Mouse (Mus musculus): ENCODE data around the gene Bcl6b. TPM values are rescaled to one million over a fixed set of nuclear protein-coding genes. Genes with fewer than 3 reads are reported as not detected.

Gene Bcl6b
- polyA plus RNA-seq, 1 experiment from 2014 or later, result 5.4 TPM

GRCm38 (mm10) chr11:70228828-70229227 is 770 bp downstream of the Bcl6b start:
- under 1% methylated on average over 19 of the region's 19 CpGs for WGBS
- peak; percentile 61; the same call in 1 of the 2 replicates for ATAC-seq (ENCODE audit: low FRiP score, low read depth)
- peaks cover 77% of the 10 kb centered on the region for H3K27me3 ChIP-seq
- no peaks in the 10 kb centered on the region for H3K9me3 ChIP-seq
- peak overlapping the region; percentile 44 for H3K4me2 ChIP-seq (replicated peaks)
- peak overlapping the region; percentile 25 for H3K4me3 ChIP-seq
- no peaks in the 10 kb centered on the region for H3K36me3 ChIP-seq
- H3K27ac ChIP-seq (replicated peaks), result no peak overlapping the region
- no peak overlapping the region; the same call in 1 of the 2 replicates for H3K9ac ChIP-seq (replicated peaks)
- H3K4me1 ChIP-seq, result peaks cover 38% of the 10 kb centered on the region

GRCm38 (mm10) chr11:70227661-70228245 is 1.8 kb downstream of the Bcl6b start:
- Histone ChIP-seq H3K36me3 (no peaks in the 10 kb centered on the region), H3K4me1 (peaks cover 33% of the 10 kb centered on the region), H3K4me2 (replicated peaks) (peak overlapping the region; percentile 44; the same call in 1 of the 2 replicates), H3K4me3 (no peak overlapping the region), H3K27ac (replicated peaks) (no peak overlapping the region), H3K9ac (replicated peaks) (no peak overlapping the region; the same call in 1 of the 2 replicates), H3K9me3 (no peaks in the 10 kb centered on the region), H3K27me3 (peaks cover 82% of the 10 kb centered on the region)
- 91% methylated on average over 4 of the region's 4 CpGs for WGBS
- ATAC-seq (ENCODE audit: low FRiP score, low read depth), result no peak

GRCm38 (mm10) chr11:70227126-70227525 is 2.5 kb downstream of the Bcl6b start:
- no peaks in the 10 kb centered on the region for H3K36me3 ChIP-seq
- no peak overlapping the region for H3K27ac ChIP-seq (replicated peaks)
- H3K27me3 ChIP-seq, result peaks cover 82% of the 10 kb centered on the region
- H3K4me3 ChIP-seq, result 0 out of 2 replicates have a peak overlapping the region, but pooled peaks have one; percentile 14
- peaks cover 32% of the 10 kb centered on the region for H3K4me1 ChIP-seq
- H3K9ac ChIP-seq (replicated peaks), result no peak overlapping the region
- H3K9me3 ChIP-seq, result no peaks in the 10 kb centered on the region
- no peak for ATAC-seq (ENCODE audit: low FRiP score, low read depth)
- H3K4me2 ChIP-seq (replicated peaks), result peak overlapping the region; percentile 37; the same call in 1 of the 2 replicates
- WGBS, result 39% methylated on average over 5 of the region's 5 CpGs

- ATAC-seq (ENCODE audit: low FRiP score, low read depth), result no peak
- 6% methylated on average over 18 of the region's 18 CpGs for WGBS
- H3K4me1 ChIP-seq, result peaks cover 38% of the 10 kb centered on the region
- H3K4me3 ChIP-seq, result peak overlapping the region; percentile 14; the same call in 1 of the 2 replicates
- H3K27ac ChIP-seq (replicated peaks), result no peak overlapping the region
- 0 out of 2 replicates have a peak overlapping the region, but pooled peaks have one; percentile 4 for H3K9ac ChIP-seq (replicated peaks)
- H3K4me2 ChIP-seq (replicated peaks), result peak overlapping the region; percentile 37
- peaks cover 81% of the 10 kb centered on the region for H3K27me3 ChIP-seq
- no peaks in the 10 kb centered on the region for H3K9me3 ChIP-seq
- H3K36me3 ChIP-seq, result no peaks in the 10 kb centered on the region
Observed at GRCm38 (mm10) chr11:70226602-70226890, 3.1 kb downstream of the Bcl6b start.

GRCm38 (mm10) chr11:70225798-70226601 is 3.6 kb downstream of the Bcl6b start:
- ATAC-seq (ENCODE audit: low FRiP score, low read depth), result no peak
- Histone ChIP-seq H3K9me3 (no peaks in the 10 kb centered on the region), H3K9ac (replicated peaks) (0 out of 2 replicates have a peak overlapping the region, but pooled peaks have one; percentile 4), H3K4me1 (peaks cover 41% of the 10 kb centered on the region), H3K4me2 (replicated peaks) (peak overlapping the region; percentile 37), H3K27me3 (peaks cover 77% of the 10 kb centered on the region), H3K36me3 (no peaks in the 10 kb centered on the region), H3K4me3 (peak overlapping the region; percentile 14; the same call in 1 of the 2 replicates), H3K27ac (replicated peaks) (no peak overlapping the region)
- 20% methylated on average over 27 of the region's 27 CpGs for WGBS

- Histone ChIP-seq H3K27me3 (peaks cover 57% of the 10 kb centered on the region), H3K9me3 (no peaks in the 10 kb centered on the region), H3K27ac (replicated peaks) (no peak overlapping the region), H3K9ac (replicated peaks) (no peak overlapping the region), H3K4me3 (no peak overlapping the region), H3K4me1 (peaks cover 44% of the 10 kb centered on the region), H3K36me3 (no peaks in the 10 kb centered on the region), H3K4me2 (replicated peaks) (no peak overlapping the region)
- no peak for ATAC-seq (ENCODE audit: low FRiP score, low read depth)
- 91% methylated on average over 9 of the region's 9 CpGs for WGBS
Observed at GRCm38 (mm10) chr11:70223724-70224123, 5.9 kb downstream of the Bcl6b start.

GRCm38 (mm10) chr11:70221603-70222500 is 7.7 kb downstream of the Bcl6b start:
- Histone ChIP-seq H3K9ac (replicated peaks) (peak overlapping the region; percentile 77), H3K9me3 (no peaks in the 10 kb centered on the region), H3K4me2 (replicated peaks) (peak overlapping the region; percentile 88), H3K36me3 (peaks cover 12% of the 10 kb centered on the region), H3K27me3 (peaks cover 55% of the 10 kb centered on the region), H3K27ac (replicated peaks) (peak overlapping the region; percentile 90), H3K4me1 (peaks cover 41% of the 10 kb centered on the region), H3K4me3 (peak overlapping the region; percentile 61)
- ATAC-seq (ENCODE audit: low FRiP score, low read depth), result no peak
- 10% methylated on average over 14 of the region's 14 CpGs for WGBS

GRCm38 (mm10) chr11:70220731-70221602 is 8.6 kb downstream of the Bcl6b start, which contains the start of gene Slc16a13:
Gene Slc16a13, minus strand, starts transcription at chr11:70221064.
- H3K27ac ChIP-seq (replicated peaks), result peak within 1 kb of the TSS; percentile 90
- H3K27me3 ChIP-seq, result peaks cover 55% of the 10 kb centered on the region
- H3K9ac ChIP-seq (replicated peaks), result peak within 1 kb of the TSS; percentile 77
- WGBS, result under 1% methylated on average over 28 of the region's 28 CpGs
- ATAC-seq (ENCODE audit: low FRiP score, low read depth), result peak; percentile 93
- peak within 1 kb of the TSS; percentile 88 for H3K4me2 ChIP-seq (replicated peaks)
- H3K9me3 ChIP-seq, result no peaks in the 10 kb centered on the region
- peak within 1 kb of the TSS; percentile 61 for H3K4me3 ChIP-seq
- peaks cover 32% of the 10 kb centered on the region for H3K4me1 ChIP-seq
- H3K36me3 ChIP-seq, result peaks cover 16% of the 10 kb centered on the region

GRCm38 (mm10) chr11:70220323-70220722 is 9.3 kb downstream of the Bcl6b start:
- H3K36me3 ChIP-seq, result peaks cover 16% of the 10 kb centered on the region
- H3K27ac ChIP-seq (replicated peaks), result peak overlapping the region; percentile 90
- WGBS, result under 1% methylated on average over 24 of the region's 24 CpGs
- peak overlapping the region; percentile 61 for H3K4me3 ChIP-seq
- H3K4me1 ChIP-seq, result peaks cover 33% of the 10 kb centered on the region
- peaks cover 55% of the 10 kb centered on the region for H3K27me3 ChIP-seq
- peak overlapping the region; percentile 77 for H3K9ac ChIP-seq (replicated peaks)
- ATAC-seq (ENCODE audit: low FRiP score, low read depth), result no peak
- no peaks in the 10 kb centered on the region for H3K9me3 ChIP-seq
- H3K4me2 ChIP-seq (replicated peaks), result peak overlapping the region; percentile 88

- Histone ChIP-seq H3K36me3 (peaks cover 16% of the 10 kb centered on the region), H3K9me3 (no peaks in the 10 kb centered on the region), H3K9ac (replicated peaks) (peak overlapping the region; percentile 77), H3K4me1 (peaks cover 36% of the 10 kb centered on the region), H3K27me3 (peaks cover 55% of the 10 kb centered on the region), H3K4me2 (replicated peaks) (peak overlapping the region; percentile 88), H3K4me3 (peak overlapping the region; percentile 61), H3K27ac (replicated peaks) (peak overlapping the region; percentile 90; the same call in 1 of the 2 replicates)
- ATAC-seq (ENCODE audit: low FRiP score, low read depth), result no peak
- 56% methylated on average over 7 of the region's 7 CpGs for WGBS
Observed at GRCm38 (mm10) chr11:70219873-70220272, 9.7 kb downstream of the Bcl6b start.
